Mouse (Mus musculus) c-Kit-positive CD71-positive TER-119-negative erythroid progenitor cells, embryonic 14.5 days (primary cell): ENCODE measurements around the gene Stpg3.
"Not testable (repeated sequence)": the region's sequence is repeated elsewhere in the genome, so short reads cannot be mapped to it uniquely, and the experiment has no call there.

ENCODE experiments used
- DNase-seq: peaks from one replicate; pipeline ENCODE4 v3.0.0-alpha.2; 2013; ENCODE audit warnings: low read depth

The Stpg3 gene

DNA sequence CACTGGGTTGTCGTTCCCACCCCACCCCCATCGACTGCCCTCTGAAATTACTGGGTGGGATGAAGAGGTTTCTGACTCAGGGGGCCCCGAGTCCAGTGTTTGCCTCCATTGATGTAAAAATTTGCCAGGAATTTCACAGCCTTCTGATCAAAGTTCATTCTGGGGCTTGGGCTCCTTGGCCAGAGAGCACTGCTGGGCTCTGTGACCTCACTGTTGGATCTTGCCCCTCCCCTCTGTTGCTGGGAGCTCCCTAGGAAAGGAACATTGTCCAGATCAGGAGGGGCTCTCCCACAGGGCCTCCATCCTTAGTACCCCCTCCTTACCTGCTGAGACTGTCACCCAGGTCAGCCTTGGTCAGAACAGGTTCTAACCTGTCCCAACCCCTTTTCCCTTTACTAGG is at the start of gene Stpg3:
TSS of gene Stpg3 (minus strand) at position 194 of the 400 bp plus-strand sequence.
- DNase-seq, result no peak

DNA sequence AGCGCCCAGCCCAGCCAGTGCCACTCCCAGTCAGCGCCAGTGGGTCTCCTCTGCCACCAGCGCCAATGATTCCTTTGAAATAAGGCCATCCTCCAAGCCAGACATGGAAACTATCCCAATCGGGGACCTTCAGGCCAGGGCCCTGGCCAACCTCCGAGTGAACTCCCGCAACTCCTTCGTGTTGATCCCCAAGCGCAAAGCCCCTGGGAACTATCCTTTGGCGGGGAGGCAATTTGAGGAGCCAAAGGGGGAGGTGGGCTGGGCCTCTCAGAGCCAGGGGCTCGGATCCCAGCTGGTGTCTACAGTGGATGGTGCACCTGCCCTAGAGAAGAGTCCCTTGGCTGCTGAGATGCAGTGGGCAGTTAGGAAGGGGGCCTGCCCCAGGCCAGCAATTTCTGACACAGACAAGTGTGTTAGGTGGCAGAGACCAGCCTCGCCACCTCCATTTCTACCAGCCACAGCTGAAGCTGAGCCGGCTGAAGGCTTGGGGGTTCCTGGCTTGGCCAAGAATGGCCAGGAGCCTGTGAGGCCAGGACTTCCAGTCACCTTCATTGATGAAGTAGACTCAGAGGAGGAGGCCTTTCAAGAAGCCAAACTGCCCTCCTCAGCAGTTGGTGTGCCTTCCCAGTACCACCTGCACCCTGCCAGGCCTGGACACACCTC is 49.3 kb upstream of the Stpg3 start:
- DNase-seq, result no peak

GRCm38 (mm10) chr2:25262795-25263622 is 48.6 kb upstream of the Stpg3 start:
- peak; percentile 43 for DNase-seq

DNA sequence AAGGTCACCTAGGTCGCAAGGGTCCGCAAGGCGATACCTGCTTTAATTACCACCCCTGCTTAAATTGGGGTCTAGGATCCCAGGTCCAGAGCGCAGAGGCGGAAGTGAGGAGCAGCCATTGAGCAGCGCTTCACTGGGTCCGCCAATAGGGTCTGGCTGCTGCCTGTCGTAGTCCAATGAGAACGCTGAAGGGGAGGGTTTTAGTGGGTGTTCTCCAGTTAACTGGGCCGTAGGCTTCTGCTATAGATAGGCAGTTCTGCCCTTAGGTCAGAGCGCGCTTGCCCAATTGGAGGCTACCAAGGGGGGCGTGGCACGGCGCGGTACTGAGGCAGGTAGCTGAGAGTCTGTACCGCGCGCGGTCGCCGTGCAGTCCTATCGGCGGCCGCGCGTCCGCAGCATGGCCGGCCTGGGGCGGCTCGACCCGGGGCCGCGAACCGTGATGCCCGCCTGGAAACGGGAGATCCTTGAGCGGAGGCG is 47.9 kb upstream of the Stpg3 start, which contains the start of gene Tprn:
TSS of gene Tprn (plus strand) at position 328 of the 477 bp plus-strand sequence.
- DNase-seq, result peak; percentile 95

DNA sequence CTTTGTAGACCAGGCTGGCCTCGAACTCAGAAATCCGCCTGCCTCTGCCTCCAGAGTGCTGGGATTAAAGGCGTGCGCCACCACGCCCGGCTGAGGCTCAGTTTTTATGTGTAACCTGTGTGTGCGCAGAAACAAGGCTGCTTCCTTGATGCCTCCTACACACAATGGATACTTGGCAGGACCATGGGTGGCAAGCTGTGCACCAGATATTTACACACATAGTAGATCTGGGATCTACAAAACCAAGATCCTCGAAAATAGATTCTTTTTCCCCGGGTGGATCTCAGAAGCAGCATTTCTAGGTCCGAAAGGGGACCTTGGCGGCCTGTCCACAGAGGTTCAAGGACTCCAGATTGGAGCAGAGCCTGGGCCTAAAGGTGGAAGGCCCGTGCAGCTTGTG is 47.4 kb upstream of the Stpg3 start:
- no peak for DNase-seq

- no peak for DNase-seq
Observed at GRCm38 (mm10) chr2:25258887-25259286, 44.5 kb upstream of the Stpg3 start.

DNA sequence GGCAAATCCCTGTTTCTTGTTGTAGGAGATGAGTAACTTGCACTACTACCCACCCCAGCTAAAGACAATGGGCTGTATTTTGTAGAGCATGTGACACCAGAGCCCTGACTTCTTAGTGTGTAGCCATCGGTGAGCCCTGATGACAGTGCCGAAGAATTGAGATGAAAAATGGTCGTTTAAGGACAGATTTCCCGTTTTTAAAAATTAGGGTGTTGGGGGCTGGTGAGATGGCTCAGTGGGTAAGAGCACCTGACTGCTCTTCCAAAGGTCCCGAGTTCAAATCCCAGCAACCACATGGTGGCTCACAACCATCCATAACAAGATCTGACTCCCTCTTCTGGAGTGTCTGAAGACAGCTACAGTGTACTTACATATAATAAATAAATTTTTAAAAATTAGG is 42.8 kb upstream of the Stpg3 start:
- DNase-seq, result not testable (repeated sequence)

- DNase-seq, result not testable (repeated sequence)
Observed at GRCm38 (mm10) chr2:25256443-25257109, 42.1 kb upstream of the Stpg3 start.

DNA sequence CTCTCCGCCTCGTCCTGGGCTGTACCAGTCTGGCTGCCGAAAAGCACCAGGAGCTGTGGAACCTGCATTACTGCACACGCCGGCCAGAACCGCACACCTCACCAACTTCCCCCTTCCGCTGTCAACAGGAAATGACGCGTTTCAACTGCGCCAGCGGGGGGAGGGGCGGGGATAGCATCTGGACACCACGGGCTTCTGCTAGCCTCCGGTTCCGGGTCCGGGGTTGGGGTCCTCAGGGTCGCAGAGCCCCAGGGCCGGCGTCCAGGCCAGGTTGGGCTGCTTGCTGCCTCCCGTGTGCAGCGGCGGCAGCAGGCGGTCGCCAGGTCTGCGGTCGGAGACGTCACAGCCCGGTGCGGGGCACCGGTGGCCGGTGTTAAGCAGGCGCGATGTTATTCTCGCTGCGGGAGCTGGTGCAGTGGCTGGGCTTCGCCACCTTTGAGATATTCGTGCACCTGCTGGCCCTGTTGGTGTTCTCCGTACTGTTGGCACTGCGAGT is 40.9 kb upstream of the Stpg3 start, which contains the start of gene Tmem203:
TSS of gene Tmem203 (plus strand) at position 156 of the 496 bp plus-strand sequence.
- DNase-seq, result peak; percentile 88

DNA sequence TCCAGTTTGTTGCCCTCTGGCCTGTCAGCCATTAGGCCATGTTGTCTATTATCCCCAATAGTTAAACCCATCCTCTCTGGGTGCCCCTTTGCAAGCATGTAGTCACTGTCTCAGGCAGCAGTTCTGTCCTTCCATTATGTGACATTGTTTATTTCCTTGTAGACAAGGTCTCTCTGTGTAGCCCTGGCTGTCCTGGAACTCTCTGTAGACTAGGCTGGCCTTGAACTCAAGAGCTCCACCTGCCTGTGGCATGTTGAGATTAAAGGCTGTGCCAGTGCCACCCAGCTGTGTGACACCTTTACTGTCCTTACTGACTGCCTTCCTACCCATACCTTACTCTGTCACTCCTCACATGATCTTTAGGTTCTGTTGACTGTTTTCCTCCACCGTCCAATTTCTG is 37.9 kb upstream of the Stpg3 start:
- no peak for DNase-seq

DNA sequence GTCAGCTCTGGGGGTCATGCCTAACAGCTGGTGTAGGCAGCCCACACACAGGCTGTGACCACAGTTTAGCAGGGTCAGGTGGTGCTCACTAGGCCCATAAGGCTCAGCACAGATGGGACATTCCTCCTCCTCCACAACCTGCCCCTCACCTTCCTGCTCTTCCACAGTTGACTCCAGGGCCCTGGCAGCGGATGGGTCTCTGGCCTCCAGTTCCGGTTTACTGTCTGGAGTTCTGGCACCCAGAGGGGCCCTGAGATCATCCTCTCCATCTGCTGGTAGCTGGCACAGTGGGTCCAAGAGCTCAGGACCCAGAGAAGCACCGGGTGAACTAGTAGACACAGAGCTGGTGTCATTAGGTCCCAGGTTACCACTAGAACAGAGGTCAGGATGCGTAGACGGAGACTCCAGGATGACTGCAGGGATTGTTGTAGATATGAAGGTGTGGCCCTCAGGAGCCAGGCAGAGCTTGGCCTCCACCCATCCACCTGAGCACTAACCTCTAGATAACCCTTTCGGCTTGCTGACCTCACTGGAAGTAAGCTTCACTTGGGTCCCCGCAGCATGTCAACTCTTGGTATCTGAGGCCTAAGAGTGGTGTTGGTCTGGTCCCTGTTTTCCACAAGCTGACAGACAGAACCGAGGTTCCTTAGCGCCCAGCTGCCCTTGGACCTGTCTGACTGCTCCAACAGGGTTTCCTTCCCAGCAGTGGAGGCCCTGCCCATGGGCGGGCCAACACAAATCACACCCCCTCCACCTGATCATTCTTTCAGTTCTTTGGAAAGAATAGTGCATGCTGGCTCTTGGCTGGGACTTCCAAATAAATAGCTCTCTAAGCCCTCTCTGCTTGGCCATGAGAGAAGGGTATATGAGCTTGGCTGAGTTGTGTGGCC is 32.0 kb upstream of the Stpg3 start, which contains the start of gene AL732309.1:
TSS of gene AL732309.1 (minus strand) at position 681 of the 890 bp plus-strand sequence.
- DNase-seq, result no peak

DNA sequence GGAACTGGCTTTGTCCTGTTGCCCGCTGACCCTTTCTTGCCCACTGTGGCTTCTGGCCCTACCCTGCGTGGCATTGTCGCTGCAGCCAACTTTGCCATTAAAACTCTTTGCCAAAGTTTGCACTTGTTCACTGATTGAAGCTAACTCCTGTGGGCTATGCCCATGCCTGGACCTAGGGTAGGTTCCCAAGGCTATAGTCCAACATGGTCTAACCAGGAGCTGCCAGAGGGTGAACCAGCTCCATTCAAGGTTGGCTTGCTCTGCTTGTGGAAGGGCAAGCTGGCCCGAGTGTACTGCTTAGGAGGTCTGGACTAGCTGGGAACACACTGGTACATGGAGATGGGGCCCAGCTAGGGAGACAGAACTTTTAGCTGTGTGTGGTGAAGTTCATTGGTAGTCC is 29.7 kb upstream of the Stpg3 start:
- no peak for DNase-seq

GRCm38 (mm10) chr2:25243342-25243741 is 28.9 kb upstream of the Stpg3 start:
- no peak for DNase-seq

- DNase-seq, result no peak
Observed at GRCm38 (mm10) chr2:25242101-25242506, 27.7 kb upstream of the Stpg3 start, which contains the start of the genes Rnf208 and Cysrt1. TSS of gene Rnf208 (plus strand) at chr2:25242255. TSS of gene Cysrt1 (minus strand) at chr2:25242452.

DNA sequence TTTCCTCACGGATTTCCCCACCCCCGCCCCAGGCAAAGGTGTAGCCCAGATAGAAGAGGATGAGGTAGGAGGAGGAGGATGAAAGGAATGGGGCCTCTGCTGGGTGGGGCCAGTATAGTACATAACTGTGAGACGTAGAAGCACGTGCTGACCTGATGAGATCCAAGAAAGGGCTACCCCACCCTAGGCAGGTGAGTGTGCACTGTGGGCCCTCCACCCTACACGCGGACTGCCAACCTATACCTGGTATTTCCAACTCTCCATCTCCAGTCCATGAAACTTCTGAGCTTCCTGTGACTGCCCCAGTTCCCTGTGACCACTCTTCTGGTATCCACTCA is 27.0 kb upstream of the Stpg3 start:
- no peak for DNase-seq

DNA sequence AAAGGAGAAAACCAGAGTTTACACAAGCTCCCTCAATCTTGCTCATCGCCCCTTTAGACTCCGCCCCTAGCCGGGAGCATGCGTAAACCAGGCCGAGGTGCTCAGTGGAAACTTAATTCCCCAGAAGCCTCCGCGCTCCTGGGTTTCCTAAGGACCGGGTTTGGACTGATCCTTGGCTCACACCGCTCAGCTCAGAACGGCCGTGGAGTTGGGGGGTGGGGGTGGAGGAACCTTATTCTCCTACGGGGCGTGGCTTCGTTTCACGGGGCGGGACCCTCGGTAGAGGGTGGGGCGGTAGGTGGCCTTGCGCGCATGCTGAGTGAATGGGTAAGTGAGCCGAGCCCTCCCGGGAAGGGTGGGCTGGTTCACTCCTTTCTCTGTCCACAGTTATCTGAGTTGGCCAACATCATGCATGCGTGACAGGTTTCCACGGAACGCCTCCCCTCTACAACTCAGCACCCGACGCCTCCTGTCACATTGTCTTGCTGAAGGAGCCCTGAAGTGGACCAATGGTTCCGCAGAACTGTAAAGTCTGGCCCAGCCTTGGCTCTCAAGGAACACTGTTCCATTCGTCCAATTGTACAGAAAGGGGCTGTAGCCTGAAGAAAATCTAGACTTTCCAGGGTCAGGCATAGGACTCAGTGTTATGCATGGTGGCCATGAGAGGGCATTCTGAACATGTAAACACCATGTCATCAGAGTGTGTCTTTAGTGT is 26.4 kb upstream of the Stpg3 start:
- no peak for DNase-seq

- no peak for DNase-seq
Observed at GRCm38 (mm10) chr2:25240310-25240709, 25.9 kb upstream of the Stpg3 start.

DNA sequence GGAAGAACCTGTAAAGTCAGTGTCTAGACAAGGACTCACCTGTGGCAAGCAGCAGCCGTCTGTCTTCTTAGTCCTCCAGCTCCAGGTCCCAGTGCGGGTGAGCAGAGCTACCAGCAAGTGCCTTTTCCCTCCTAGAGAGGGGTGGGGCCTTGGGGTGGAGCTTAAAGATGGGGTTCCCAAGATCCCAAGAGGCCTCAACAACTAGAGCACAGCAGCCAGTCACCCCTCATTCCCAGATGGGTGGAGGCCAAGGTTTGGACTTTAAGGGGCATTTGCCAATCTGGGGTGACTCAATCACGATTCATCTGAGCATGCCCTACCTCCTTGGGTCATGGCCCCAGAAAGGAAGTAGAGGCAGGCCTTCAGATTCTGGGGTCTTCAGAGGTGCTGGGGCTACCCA is 25.3 kb upstream of the Stpg3 start:
- DNase-seq, result no peak

GRCm38 (mm10) chr2:25238106-25238505 is 23.7 kb upstream of the Stpg3 start:
- DNase-seq, result no peak

- DNase-seq, result no peak
Observed at GRCm38 (mm10) chr2:25237522-25237921, 23.1 kb upstream of the Stpg3 start.

- DNase-seq, result no peak
Observed at GRCm38 (mm10) chr2:25236614-25237013, 22.2 kb upstream of the Stpg3 start, which contains the start of gene Rnf224. TSS of gene Rnf224 (minus strand) at chr2:25236787.
